In the genomic region with DNA sequence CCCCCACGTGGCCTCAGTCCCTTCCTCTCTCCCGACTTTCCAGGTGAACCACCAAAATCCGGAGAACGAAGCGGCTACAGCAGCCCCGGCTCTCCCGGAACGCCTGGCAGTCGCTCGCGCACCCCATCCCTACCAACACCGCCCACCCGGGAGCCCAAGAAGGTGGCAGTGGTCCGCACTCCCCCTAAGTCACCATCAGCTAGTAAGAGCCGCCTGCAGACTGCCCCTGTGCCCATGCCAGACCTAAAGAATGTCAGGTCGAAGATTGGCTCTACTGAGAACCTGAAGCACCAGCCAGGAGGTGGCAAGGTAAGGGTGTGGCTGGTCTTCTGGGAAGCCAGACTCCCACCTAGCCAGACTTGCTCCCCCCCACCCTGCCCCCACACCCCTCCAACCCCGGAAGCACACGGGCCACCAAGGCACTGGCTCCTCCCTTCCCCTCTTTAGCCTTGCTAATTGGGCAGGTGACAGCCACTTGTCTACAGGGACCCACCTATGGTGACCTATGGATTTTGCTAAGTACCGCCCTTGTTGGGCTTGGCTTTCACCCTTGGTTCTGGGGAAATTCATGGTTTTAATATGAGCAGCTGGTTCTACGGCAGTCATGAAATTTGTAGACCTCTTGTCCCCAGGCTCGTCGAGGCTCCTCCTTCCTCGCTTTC, we compare ENCODE assay signal across 10 mouse cellular contexts.
DNase-seq lines count a peak whose midpoint lies in the region; ATAC-seq lines count a peak whose summit lies in the region.
"Had no signal": no experiment of that assay in that cellular context is flagged by ENCODE, and none has a peak within 500 bp of the region (broad histone marks: within the 10 kb centered on the region; RNA-seq: fewer than 3 reads in every experiment).

No protein-coding gene starts in this region.

- H3K9ac ChIP-seq in heart, embryonic 11.5 days (ENCODE audit: low read depth, low read length), result no peak overlapping the region
- H3K9ac ChIP-seq in liver, embryonic 13.5 days, result peak overlapping the region; percentile 62
- H3K9ac ChIP-seq: neural tube, embryonic 13.5 days had no signal

- no peak overlapping the region for H3K27ac ChIP-seq in heart, embryonic 11.5 days (ENCODE audit: low read depth, low read length)
- H3K27ac ChIP-seq in liver, embryonic 13.5 days, result peak overlapping the region; percentile 15
- H3K27ac ChIP-seq: neural tube, embryonic 13.5 days had no signal

- no peaks in the 10 kb centered on the region for H3K4me1 ChIP-seq in heart, embryonic 11.5 days (ENCODE audit: control insufficient read depth, insufficient read depth, low read length)
- peaks cover 38% of the 10 kb centered on the region for H3K4me1 ChIP-seq in liver, embryonic 13.5 days (replicated peaks)
- H3K4me1 ChIP-seq: neural tube, embryonic 13.5 days had no signal

- peaks cover 18% of the 10 kb centered on the region for H3K27me3 ChIP-seq in heart, embryonic 11.5 days (ENCODE audit: control insufficient read depth, insufficient read depth, low read length)
- 0 out of 2 replicates have a peak, but pooled peaks cover 5% of the 10 kb centered on the region for H3K27me3 ChIP-seq in liver, embryonic 13.5 days

- DNase-seq in heart, adult 8-10 months (ENCODE audit: low spot score), result no peak
- DNase-seq in thymus, postnatal 14 days, result peak; percentile 41
- no peak for DNase-seq in thymus, adult 18-20 months
- no peak for DNase-seq in liver, embryonic 13.5 days
- DNase-seq in adrenal gland, postnatal 10 days, result no peak
- DNase-seq in right cerebral cortex, postnatal 14 days, result no peak
- no peak for DNase-seq in cerebellum, postnatal 36 days
- DNase-seq: heart, postnatal 4 days had no signal

- ATAC-seq in heart, embryonic 11.5 days (replicated peaks; ENCODE audit: insufficient number of reproducible peaks, low FRiP score, low TSS enrichment), result peak; percentile 81
- ATAC-seq in liver, embryonic 13.5 days (ENCODE audit: low read depth), result peak; percentile 88

- H3K4me3 ChIP-seq in heart, embryonic 11.5 days (ENCODE audit: low read depth, low read length), result peak overlapping the region; percentile 30
- peak overlapping the region; percentile 54 for H3K4me3 ChIP-seq in liver, embryonic 13.5 days (replicated peaks)
- H3K4me3 ChIP-seq: neural tube, embryonic 13.5 days had no signal

- H3K36me3 ChIP-seq in heart, embryonic 11.5 days (ENCODE audit: control insufficient read depth, insufficient read depth, low read length), result no peaks in the 10 kb centered on the region
- H3K36me3 ChIP-seq in liver, embryonic 13.5 days, result no peaks in the 10 kb centered on the region

- no peaks in the 10 kb centered on the region for H3K9me3 ChIP-seq in heart, embryonic 11.5 days (replicated peaks; ENCODE audit: control insufficient read depth, low read length)
- H3K9me3 ChIP-seq in liver, embryonic 13.5 days (replicated peaks), result no peaks in the 10 kb centered on the region
- H3K9me3 ChIP-seq: neural tube, embryonic 13.5 days had no signal

- 10% methylated on average over 23 of the region's 23 CpGs for WGBS in heart, embryonic 11.5 days (ENCODE audit: insufficient replicate concordance)
- 9% methylated on average over 23 of the region's 23 CpGs for WGBS in liver, embryonic 13.5 days (ENCODE audit: insufficient replicate concordance)

- peak overlapping the region; percentile 57 for H3K4me2 ChIP-seq in heart, embryonic 11.5 days
- H3K4me2 ChIP-seq in liver, embryonic 13.5 days, result peak overlapping the region; percentile 77
- H3K4me2 ChIP-seq: neural tube, embryonic 13.5 days had no signal
